Mouse (Mus musculus) forebrain, embryonic 12.5 days (tissue): ENCODE data around the gene BC049352. TPM values are rescaled to one million over a fixed set of nuclear protein-coding genes. Genes with fewer than 3 reads are reported as not detected.

ENCODE experiments used
- ATAC-seq: fragments of 200-750 bp; cut with Nextera tagmentation; 2 replicates; pipeline ENCODE4 v1.8.0; 2017; ENCODE audit warnings: moderate TSS enrichment; ENCODE audit not compliant: low FRiP score
- H3K27ac ChIP-seq: fragments of 300-500 bp; sonication (generic); 2 replicates; pipeline ENCODE4 v1.5.1; 2016; ENCODE audit warnings: mild to moderate bottlenecking
- H3K27me3 ChIP-seq: fragments of 300-500 bp; sonication (generic); 2 replicates; pipeline ENCODE4 v1.6.1; 2016; ENCODE audit warnings: mild to moderate bottlenecking
- H3K36me3 ChIP-seq: fragments of 300-500 bp; sonication (generic); replicated peaks from 2 replicates; pipeline ENCODE4 v1.6.1; 2016; ENCODE audit warnings: mild to moderate bottlenecking
- H3K4me1 ChIP-seq: fragments of 300-500 bp; sonication (generic); 2 replicates; pipeline ENCODE4 v1.6.1; 2016
- H3K4me2 ChIP-seq: fragments of 300-500 bp; sonication (generic); 2 replicates; pipeline ENCODE4 v1.6.1; 2016; ENCODE audit warnings: mild to moderate bottlenecking, moderate library complexity
- H3K4me3 ChIP-seq: fragments of 300-500 bp; sonication (generic); replicated peaks from 2 replicates; pipeline ENCODE4 v1.5.1; 2016; ENCODE audit warnings: mild to moderate bottlenecking
- H3K9ac ChIP-seq: fragments of 300-500 bp; sonication (generic); 2 replicates; pipeline ENCODE4 v1.6.1; 2016; ENCODE audit warnings: mild to moderate bottlenecking
- H3K9me3 ChIP-seq: fragments of 300-500 bp; sonication (generic); 2 replicates; pipeline ENCODE4 v1.6.1; 2016
- WGBS: fragments of 180-500 bp; shearing (Covaris S2); methylation state at CpG from one replicate; pipeline ENCODE4 v1.1.7; 2016; 5-methylcytosine and 5-hydroxymethylcytosine counted together
- polyA plus RNA-seq: library from polyadenylated mRNA; unstranded; fragments of >200 nt; fragmentation: Nextera tagmentation; extraction: Ambion mirVana; gene quantifications from 2 replicates; pipeline ENCODE4 v1.2.1, GENCODE M21; 2016

The BC049352 gene
- 0.18 and 0.22 TPM in 2 replicates for polyA plus RNA-seq

GRCm38 (mm10) chr9:45181770-45182169 lies at the start of gene BC049352:
BC049352 (plus strand) TSS chr9:45182007.
- Histone ChIP-seq H3K9me3 (no peaks in the 10 kb centered on the region), H3K4me2 (no peak within 1 kb of the TSS), H3K36me3 (no peaks in the 10 kb centered on the region), H3K27me3 (0 out of 2 replicates have a peak, but pooled peaks cover 4% of the 10 kb centered on the region), H3K27ac (no peak within 1 kb of the TSS), H3K4me1 (no peaks in the 10 kb centered on the region), H3K9ac (no peak within 1 kb of the TSS), H3K4me3 (no peak within 1 kb of the TSS)
- no peak for ATAC-seq
- 40% methylated on average over 2 of the region's 2 CpGs for WGBS

- Histone ChIP-seq H3K27ac (no peak overlapping the region), H3K4me3 (no peak overlapping the region), H3K4me1 (peaks cover 14% of the 10 kb centered on the region), H3K9ac (no peak overlapping the region), H3K9me3 (no peaks in the 10 kb centered on the region), H3K4me2 (no peak overlapping the region), H3K36me3 (no peaks in the 10 kb centered on the region), H3K27me3 (peaks cover 76% of the 10 kb centered on the region)
- ATAC-seq = no peak
- WGBS = 21% methylated on average over 5 of the region's 5 CpGs
Measured at GRCm38 (mm10) chr9:45133484-45134310, 48.1 kb upstream of the BC049352 start.

- Histone ChIP-seq H3K9me3 (no peaks in the 10 kb centered on the region), H3K9ac (no peak overlapping the region), H3K36me3 (no peaks in the 10 kb centered on the region), H3K4me1 (peaks cover 28% of the 10 kb centered on the region), H3K27me3 (peaks cover 96% of the 10 kb centered on the region), H3K4me2 (no peak overlapping the region), H3K27ac (no peak overlapping the region), H3K4me3 (no peak overlapping the region)
- 10% methylated on average over 7 of the region's 7 CpGs for WGBS
- ATAC-seq = no peak
Measured at GRCm38 (mm10) chr9:45136442-45137169, 45.2 kb upstream of the BC049352 start.

GRCm38 (mm10) chr9:45138191-45139032 lies 43.4 kb upstream of the BC049352 start, which contains the start of gene Scn4b:
Scn4b (plus strand) TSS chr9:45138395.
- H3K4me2 ChIP-seq = peak within 1 kb of the TSS; percentile 88
- no peak within 1 kb of the TSS for H3K27ac ChIP-seq
- peak within 1 kb of the TSS; percentile 51 for H3K9ac ChIP-seq
- H3K36me3 ChIP-seq = no peaks in the 10 kb centered on the region
- ATAC-seq = peak; percentile 36; the same call in 1 of the 2 replicates
- H3K9me3 ChIP-seq = no peaks in the 10 kb centered on the region
- H3K4me3 ChIP-seq = peak within 1 kb of the TSS; percentile 47
- under 1% methylated on average over 68 of the region's 76 CpGs for WGBS
- H3K4me1 ChIP-seq = peaks cover 30% of the 10 kb centered on the region
- H3K27me3 ChIP-seq = peaks cover 99% of the 10 kb centered on the region

- no peak overlapping the region for H3K27ac ChIP-seq
- WGBS = under 1% methylated on average over 7 of the region's 7 CpGs
- 0 out of 2 replicates have a peak overlapping the region, but pooled peaks have one; percentile 51 for H3K9ac ChIP-seq
- H3K4me2 ChIP-seq = peak overlapping the region; percentile 88
- H3K9me3 ChIP-seq = no peaks in the 10 kb centered on the region
- H3K4me1 ChIP-seq = peaks cover 30% of the 10 kb centered on the region
- H3K4me3 ChIP-seq = peak overlapping the region; percentile 47
- peaks cover 99% of the 10 kb centered on the region for H3K27me3 ChIP-seq
- no peak for ATAC-seq
- no peaks in the 10 kb centered on the region for H3K36me3 ChIP-seq
Measured at GRCm38 (mm10) chr9:45139082-45139481, 42.7 kb upstream of the BC049352 start.

GRCm38 (mm10) chr9:45140945-45141344 lies 40.9 kb upstream of the BC049352 start:
- Histone ChIP-seq H3K27me3 (peaks cover 98% of the 10 kb centered on the region), H3K36me3 (no peaks in the 10 kb centered on the region), H3K9ac (no peak overlapping the region), H3K4me1 (peaks cover 36% of the 10 kb centered on the region), H3K4me3 (no peak overlapping the region), H3K27ac (no peak overlapping the region), H3K4me2 (no peak overlapping the region), H3K9me3 (no peaks in the 10 kb centered on the region)
- whole genome bisulfite sequencing = 31% methylated on average over 7 of the region's 7 CpGs
- ATAC-seq = peak; percentile 63; the same call in 1 of the 2 replicates

- no peaks in the 10 kb centered on the region for H3K36me3 ChIP-seq
- H3K9ac ChIP-seq = no peak overlapping the region
- no peak overlapping the region for H3K4me2 ChIP-seq
- no peak overlapping the region for H3K27ac ChIP-seq
- H3K4me1 ChIP-seq = peaks cover 34% of the 10 kb centered on the region
- no peak overlapping the region for H3K4me3 ChIP-seq
- no peak for ATAC-seq
- no peaks in the 10 kb centered on the region for H3K9me3 ChIP-seq
- H3K27me3 ChIP-seq = peaks cover 97% of the 10 kb centered on the region
- WGBS = 63% methylated on average over 3 of the region's 3 CpGs
Measured at GRCm38 (mm10) chr9:45142686-45143085, 39.1 kb upstream of the BC049352 start.

GRCm38 (mm10) chr9:45145533-45146266 lies 36.1 kb upstream of the BC049352 start:
- H3K4me1 ChIP-seq = peaks cover 21% of the 10 kb centered on the region
- H3K9ac ChIP-seq = peak overlapping the region; percentile 45; the same call in 1 of the 2 replicates
- H3K27ac ChIP-seq = no peak overlapping the region
- peak overlapping the region; percentile 37 for H3K4me3 ChIP-seq
- no peaks in the 10 kb centered on the region for H3K9me3 ChIP-seq
- ATAC-seq = no peak
- WGBS = 2% methylated on average over 27 of the region's 27 CpGs
- H3K36me3 ChIP-seq = no peaks in the 10 kb centered on the region
- H3K27me3 ChIP-seq = peaks cover 92% of the 10 kb centered on the region
- H3K4me2 ChIP-seq = peak overlapping the region; percentile 63

- Histone ChIP-seq H3K4me2 (peak overlapping the region; percentile 63), H3K27me3 (peaks cover 87% of the 10 kb centered on the region), H3K27ac (no peak overlapping the region), H3K4me1 (peaks cover 16% of the 10 kb centered on the region), H3K4me3 (peak overlapping the region; percentile 37), H3K9ac (peak overlapping the region; percentile 45; the same call in 1 of the 2 replicates), H3K9me3 (no peaks in the 10 kb centered on the region), H3K36me3 (no peaks in the 10 kb centered on the region)
- no peak for ATAC-seq
- WGBS = under 1% methylated on average over 5 of the region's 5 CpGs
Measured at GRCm38 (mm10) chr9:45146267-45146597, 35.6 kb upstream of the BC049352 start.

GRCm38 (mm10) chr9:45150933-45151332 lies 30.9 kb upstream of the BC049352 start:
- Histone ChIP-seq H3K36me3 (no peaks in the 10 kb centered on the region), H3K4me3 (no peak overlapping the region), H3K9ac (no peak overlapping the region), H3K4me1 (peaks cover 2% of the 10 kb centered on the region), H3K9me3 (no peaks in the 10 kb centered on the region), H3K27me3 (peaks cover 52% of the 10 kb centered on the region), H3K27ac (no peak overlapping the region), H3K4me2 (no peak overlapping the region)
- WGBS = 80% methylated on average over 1 of the region's 1 CpGs
- no peak for ATAC-seq

- no peak for ATAC-seq
- no peak overlapping the region for H3K27ac ChIP-seq
- H3K9ac ChIP-seq = no peak overlapping the region
Measured at GRCm38 (mm10) chr9:45153361-45153760, 28.4 kb upstream of the BC049352 start.

More at GRCm38 (mm10) chr9:45153361-45153760, 28.4 kb upstream of the BC049352 start:
- no peaks in the 10 kb centered on the region for H3K36me3 ChIP-seq
- 85% methylated on average over 7 of the region's 7 CpGs for WGBS
- no peaks in the 10 kb centered on the region for H3K4me1 ChIP-seq
- no peak overlapping the region for H3K4me2 ChIP-seq
- H3K4me3 ChIP-seq = no peak overlapping the region
- H3K27me3 ChIP-seq = peaks cover 33% of the 10 kb centered on the region
- H3K9me3 ChIP-seq = no peaks in the 10 kb centered on the region
